Mouse (Mus musculus) lung, postnatal 14 days (tissue): ENCODE measurements around the gene Olfr1393.
"Not testable (repeated sequence)": the region's sequence is repeated elsewhere in the genome, so short reads cannot be mapped to it uniquely, and the experiment has no call there.

Source experiments
- DNase-seq: peaks from one replicate; pipeline ENCODE4 v3.0.0; 2021

The Olfr1393 gene

DNA sequence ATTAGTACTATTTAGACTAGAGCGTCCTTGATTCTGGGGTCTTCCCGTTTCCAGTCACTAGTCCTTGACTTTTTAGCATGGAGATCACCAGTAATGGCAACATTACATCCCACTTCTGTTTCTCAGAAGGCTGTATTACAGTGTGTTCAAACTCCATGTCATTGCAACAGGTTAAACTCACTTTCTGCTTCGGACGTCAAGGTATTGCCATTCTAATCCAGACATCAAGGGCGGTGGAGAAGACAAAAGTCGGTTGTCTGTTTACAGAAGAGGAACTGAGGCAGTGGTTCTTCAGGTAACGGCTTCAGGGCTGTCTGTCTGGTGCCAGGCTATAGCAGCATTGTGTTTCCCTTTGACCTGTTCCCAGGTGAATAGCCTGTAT is 26.7 kb upstream of the Olfr1393 start:
- no peak for DNase-seq

DNA sequence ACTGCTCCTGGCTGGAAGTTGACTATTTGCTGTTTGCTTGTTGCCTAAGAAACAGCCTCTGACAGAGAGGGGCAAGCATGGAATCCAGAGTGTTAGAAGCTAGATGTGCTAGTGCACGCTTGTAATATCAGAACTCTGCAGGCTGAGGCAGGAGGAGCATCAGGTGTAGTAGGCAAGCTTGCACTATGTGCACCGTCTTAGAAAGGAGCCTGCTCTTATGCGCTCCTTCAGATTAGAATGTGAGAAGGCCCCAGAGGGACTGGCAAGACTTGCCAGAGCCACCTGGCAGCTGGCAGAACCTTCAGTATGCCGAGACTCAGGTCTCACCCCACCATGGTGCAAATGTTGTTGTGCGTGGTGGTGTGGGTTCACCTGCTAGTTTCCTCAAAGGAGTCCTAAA is 26.1 kb upstream of the Olfr1393 start:
- DNase-seq = no peak

DNA sequence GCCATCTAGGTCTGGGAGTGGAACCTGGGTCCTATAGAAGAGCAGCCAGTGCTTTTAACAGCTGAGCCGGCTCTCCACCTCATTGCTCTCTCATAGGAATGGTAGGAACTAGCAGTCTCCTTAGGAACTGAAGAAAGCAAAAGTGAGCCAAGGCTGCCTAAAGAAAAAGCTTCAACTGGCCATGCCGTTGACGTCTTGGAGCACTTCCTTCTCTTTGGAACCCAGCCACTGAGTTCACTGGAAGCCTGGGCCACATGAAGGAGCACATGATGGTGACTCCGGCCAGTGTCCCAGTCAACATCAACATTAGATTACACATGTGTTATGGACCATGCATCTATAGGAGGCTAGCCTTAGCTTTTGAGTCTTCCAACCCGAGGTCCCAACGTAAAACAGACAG is 25.1 kb upstream of the Olfr1393 start:
- DNase-seq = no peak

DNA sequence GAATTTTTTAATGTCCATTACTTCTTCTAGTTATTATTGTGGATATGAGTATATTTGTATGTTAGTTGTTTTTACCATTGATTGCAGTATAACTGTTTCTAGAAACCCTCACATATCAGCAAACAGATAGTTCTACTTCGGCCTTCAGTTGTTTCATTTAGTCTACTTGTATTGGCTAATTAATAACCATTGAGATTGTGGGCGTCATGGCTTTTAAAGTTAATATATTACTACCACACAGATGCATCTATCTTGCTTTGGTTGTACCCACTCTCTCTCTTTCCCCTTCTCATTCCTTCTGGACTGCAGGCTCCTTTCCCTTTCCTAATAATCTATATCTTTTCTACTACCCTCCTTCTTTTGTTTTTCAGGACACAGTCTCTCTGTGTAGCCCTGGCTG is 18.8 kb upstream of the Olfr1393 start:
- DNase-seq = no peak

DNA sequence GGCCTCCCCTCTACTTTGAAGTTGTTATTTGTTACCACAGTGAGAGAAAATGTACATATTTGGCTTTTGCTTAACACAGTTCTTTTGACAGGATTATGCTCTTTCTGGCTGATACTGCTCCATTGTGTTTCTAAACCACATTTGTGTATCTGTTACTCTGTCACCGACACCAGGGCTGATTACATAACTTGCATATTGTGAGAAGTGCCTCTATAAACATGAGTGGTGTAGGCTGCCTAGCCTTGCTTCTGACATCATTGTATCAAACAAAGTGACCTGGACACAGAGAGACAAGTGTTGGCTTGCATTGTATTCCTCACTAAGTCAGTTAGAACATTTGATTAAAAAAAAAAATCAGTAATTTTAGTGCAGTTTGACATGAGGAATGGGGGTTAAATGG is 18.3 kb upstream of the Olfr1393 start:
- DNase-seq = no peak

DNA sequence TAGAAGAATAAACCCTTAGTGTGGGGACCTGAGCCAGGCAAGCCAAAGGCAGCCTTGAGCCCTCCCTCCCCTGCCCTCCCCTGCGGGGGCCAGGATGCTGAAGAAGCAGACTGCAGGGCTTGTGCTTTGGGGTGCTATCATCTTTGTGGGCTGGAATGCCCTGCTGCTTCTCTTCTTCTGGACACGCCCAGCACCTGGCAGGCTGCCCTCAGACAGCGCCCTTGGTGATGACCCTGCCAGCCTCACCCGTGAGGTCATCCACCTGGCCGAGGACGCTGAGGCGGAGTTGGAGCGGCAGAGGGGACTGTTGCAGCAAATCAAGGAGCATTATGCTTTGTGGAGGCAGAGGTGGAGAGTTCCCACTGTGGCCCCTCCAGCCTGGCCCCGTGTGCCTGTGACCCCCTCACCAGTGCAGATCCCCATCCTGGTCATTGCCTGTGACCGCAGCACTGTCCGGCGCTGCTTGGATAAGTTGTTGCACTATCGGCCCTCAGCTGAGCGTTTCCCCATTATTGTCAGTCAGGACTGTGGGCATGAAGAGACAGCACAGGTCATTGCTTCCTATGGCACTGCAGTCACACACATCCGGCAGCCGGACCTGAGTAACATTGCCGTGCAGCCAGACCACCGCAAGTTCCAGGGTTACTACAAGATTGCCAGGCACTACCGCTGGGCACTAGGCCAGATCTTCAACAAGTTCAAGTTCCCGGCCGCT is 17.3 kb upstream of the Olfr1393 start:
- peak; percentile 43 for DNase-seq

DNA sequence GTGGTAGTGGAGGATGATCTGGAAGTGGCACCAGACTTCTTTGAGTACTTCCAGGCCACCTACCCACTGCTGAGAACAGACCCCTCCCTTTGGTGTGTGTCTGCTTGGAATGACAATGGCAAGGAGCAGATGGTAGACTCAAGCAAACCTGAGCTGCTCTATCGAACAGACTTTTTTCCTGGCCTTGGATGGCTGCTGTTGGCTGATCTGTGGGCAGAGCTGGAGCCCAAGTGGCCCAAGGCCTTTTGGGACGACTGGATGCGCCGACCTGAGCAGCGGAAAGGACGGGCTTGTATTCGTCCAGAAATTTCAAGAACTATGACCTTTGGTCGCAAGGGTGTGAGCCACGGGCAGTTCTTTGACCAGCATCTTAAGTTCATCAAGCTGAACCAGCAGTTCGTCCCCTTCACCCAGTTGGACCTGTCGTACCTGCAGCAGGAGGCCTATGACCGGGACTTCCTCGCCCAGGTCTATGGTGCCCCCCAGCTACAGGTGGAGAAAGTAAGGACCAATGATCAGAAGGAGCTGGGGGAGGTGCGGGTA is 16.7 kb upstream of the Olfr1393 start:
- no peak for DNase-seq

DNA sequence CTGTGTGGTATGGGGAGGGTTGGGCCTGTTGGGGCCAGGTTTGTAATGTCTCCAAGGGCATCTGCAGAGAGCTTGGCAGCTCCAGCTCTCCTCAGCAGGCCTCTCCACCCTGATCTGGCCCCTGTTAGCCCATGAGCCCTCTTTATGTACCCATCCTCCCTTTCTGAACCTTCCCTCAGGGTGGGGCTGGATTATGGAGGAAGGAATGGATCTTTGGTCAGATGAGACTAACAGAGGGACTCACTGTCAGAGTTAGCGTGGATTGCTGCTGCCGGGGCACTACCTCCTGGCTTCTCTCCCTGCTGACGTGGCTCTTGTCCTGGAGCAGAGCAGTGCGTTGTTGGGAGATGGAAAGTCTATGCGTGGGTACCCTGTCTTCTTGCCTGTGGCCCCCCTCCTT is 15.8 kb upstream of the Olfr1393 start:
- DNase-seq = no peak

DNA sequence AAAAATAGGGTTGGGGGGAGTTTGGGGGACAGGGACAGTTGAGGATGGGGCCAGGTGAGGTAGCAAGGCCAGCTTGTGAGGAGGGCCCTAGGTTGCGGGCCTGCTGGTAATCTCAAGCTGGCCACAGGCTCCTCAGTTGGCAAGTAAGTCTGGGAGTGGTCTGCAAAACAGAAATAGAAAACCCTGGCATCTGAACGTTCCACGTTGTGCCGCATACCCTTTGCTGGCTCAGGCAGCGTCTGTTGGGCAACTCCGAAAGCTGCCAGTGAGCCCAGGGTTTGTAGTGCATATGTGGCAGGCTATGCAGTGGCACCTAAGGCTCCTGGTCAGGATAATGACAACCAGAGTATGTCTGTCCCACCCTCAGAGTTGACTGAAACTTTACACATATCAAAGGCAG is 15.0 kb upstream of the Olfr1393 start:
- no peak for DNase-seq

DNA sequence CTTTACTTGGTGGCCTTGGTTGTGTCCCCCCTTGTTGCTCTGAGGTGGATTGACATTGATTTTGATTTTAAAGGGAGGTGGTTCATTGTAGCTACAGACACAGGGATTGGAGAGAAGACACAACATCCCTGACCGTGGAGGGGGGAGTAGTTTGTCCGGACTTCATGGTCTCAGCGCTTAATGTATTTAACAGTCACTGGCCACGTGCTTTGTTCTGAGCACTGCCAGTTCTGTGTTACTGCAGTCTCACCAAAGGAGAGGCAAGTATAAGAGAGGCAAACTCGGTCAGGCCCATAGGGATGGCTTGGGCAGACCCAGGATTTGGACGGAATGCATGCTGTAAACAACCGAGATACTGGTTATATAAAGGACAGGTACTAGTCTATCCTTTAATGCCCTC is 14.0 kb upstream of the Olfr1393 start:
- no peak for DNase-seq

DNA sequence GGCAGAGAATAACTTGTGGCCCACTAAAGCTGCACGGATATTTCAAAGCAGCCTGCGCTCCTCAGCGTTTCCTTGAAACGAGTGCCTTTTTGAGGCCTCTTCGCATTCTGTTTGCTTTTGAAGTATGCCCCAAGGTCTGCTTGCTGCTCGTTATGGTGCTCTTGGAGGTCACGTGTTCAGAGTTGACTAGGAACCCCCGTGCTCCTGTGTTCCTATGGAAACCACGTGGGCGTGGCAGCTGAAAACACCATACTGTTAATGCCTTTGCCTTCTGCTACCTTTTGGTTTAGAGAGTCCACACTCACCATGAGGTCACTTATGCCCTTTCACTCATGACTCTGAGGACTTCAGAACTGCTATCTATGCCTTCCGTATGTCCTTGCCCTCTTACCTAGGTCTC is 13.5 kb upstream of the Olfr1393 start:
- DNase-seq = no peak

DNA sequence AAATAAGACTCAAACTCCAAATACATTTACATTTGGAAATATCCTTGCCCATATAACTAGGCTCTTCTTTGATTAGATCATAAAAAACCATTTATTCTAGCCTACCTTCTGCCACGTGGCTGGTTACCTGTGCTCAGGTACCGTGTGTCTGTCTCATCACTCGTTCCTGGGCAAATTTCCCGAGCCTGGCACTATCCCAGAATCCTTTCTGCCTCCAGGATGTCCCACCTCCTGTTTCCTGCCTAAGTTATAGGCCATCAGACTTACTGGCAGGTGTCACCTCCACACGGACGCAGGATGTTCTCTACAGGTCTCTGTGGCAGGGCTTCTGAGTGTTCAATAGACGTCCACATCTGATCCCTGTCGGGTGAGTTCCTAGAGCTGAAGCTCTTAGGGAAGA is 13.0 kb upstream of the Olfr1393 start:
- DNase-seq = no peak

DNA sequence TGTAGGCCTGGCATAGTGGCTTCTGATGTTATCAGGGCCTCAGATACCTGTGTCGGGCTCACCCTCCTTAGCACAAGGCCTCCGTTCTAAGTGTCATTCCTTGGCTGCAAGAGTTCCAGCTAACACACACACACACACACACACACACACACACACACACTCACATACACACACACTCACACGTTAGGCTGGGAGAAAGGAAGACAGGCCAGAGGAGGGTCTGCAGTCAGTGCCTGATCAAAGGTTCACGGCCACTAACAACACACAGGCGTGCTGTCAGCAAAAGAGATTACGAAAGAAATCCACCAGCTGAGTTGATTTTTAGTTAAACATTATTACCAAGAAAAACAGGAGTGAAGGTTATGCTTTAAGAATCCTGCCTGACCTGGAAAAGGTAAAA is 11.4 kb upstream of the Olfr1393 start:
- DNase-seq = no peak

DNA sequence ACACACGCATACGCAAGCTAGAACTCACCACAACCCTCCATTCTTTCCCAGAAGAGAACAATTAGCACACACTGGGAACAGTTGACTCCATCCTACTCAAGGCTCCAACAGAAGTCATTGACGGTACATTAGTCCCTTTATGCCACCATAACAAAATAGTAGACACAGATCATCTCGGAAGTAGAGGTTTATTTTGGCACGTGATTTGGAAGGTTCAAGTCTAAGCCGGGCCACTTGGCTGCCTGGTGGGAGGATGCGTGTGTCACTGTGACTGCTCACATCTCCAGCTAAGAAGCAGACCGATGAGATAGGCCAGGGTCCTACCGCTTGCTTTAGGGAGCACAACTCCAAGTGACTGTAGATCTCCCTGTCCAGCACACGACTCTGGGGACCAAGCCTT is 10.8 kb upstream of the Olfr1393 start:
- DNase-seq = no peak

DNA sequence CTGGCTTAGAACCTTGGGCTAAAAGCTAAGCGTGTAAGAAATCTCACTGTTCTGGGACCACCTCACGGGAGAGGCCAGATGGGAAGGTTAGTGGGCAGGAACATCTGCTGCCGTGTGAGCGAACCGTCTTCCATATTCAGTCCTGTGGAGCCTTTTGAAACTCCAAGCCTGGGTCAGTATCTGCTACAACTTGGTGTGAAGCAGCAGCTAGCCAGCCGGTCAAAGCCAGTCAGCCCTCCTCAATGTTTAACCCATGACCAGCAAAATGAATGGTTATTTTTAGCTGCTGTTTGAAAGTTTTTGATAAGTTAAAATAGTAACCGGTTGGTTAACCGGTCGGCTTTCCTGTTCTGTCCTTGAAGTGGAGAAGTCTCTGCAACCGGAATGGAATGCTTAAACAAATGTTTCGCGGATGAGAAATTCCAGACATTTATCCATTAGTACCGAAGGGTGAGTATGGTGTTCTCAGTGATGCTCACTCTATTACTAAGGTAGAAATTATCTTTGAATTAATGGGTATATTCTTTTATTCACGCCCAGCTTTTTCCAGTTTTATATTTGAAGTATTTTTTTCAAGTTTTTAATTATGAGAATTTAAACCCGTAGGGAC is 10.0 kb upstream of the Olfr1393 start:
- DNase-seq = no peak

DNA sequence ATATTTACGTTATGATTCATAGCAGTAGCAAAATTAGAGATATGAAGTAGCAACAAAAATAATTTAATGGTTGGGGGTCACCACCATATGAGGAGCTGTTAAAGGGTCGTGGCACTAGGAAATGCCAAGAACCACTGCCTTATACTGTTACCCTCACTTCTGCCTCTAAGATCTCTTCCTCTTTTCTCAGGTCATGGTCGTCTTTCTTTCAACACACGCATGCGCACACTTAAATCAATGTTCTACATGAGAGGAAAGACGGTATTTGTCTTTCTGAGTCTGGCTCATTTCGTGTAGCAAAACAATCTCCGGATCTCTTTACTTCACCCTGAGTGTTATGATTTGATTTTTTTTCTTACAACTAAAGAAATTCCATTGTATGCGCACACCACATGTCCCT is 8.3 kb upstream of the Olfr1393 start:
- DNase-seq = no peak

DNA sequence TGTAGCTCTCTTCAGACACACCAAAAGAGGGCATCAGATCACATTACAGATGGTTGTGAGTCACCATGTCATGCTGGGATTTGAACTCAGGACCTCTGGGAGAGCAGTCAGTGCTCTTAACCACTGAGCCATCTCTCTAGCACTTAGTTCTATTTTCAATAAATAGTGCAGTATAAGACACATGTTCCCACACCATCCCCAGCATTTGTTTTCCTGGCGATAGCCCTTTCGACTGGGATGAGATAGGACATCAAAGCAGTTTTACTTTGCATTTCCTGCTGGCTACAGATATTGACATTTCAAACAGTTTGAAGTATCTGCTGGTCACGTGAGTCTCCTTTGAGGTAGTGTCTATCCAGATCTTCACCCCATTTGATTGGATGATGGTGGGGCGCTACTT is 7.7 kb upstream of the Olfr1393 start:
- no peak for DNase-seq

DNA sequence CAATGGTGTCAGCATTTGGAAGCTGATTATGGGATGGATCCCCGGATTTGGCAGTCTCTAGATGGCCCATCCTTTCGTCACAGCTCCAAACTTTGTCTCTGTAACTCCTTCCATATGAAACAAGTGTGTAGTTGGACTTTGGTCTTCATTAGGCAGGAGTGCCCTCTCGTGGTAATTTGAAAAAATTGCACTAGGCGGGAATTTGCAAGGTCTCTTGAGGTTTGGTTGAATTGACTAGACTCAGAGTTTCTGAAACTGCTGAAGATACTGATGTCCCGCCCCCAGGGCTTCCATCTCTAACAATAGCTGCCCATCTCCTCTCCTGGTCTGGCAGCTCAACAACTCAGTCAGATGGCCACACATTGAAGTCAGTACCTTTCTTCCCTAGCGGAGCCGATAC is 6.8 kb upstream of the Olfr1393 start:
- DNase-seq = peak; percentile 49

DNA sequence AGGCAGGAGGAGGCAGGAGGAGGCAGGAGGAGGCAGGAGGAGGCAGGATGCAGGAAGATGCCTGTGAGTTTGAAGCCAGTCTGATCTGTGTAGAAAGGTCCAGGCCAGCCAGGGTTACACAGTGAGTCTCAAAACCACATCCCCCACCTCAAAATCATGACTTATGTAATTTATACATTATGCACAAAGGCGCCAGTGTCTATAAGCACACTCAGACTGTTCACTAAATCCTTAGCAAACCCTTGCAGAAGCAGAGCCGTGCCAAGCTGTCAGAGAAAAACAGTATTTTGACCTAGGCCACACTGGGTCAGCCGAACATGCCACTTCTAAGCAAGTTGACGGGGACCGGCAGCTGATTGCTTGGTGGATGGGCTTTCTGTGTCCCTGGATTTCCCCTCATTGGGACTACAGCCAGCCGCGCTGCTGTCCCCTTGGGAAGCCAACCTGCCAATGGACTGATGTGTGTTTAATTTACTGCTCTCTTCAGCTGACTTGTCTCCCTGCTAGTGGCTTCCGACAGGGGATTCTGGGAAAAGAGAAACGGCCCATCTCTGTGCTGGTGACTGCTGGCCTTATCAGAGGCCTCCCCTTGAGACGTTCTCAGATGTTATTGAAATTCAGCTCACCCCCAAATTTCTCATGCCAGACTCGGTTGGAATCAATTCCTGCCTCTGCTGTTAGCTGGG is 4.1 kb upstream of the Olfr1393 start:
- DNase-seq = no peak

DNA sequence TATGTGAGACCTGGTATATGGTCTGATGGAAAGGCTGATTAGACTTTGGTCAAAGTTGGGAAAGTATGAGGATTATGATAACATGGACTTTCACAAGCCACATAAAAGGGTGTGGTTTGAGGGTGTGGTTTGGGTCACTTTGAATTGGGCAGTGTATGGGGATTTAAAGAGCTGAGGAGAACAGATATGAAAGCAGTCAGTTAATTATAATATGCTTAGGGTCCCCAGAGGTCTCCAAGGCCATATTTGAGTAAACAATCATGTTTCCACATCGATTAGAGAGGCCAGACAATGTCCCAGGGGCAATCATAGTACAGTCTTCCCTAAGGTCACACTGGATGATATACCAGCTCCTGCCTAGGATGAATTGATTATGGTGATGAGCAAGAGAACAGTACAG is 6.9 kb downstream of the Olfr1393 start, which contains the start of gene Olfr1392:
TSS of gene Olfr1392 (plus strand) at position 301 of the 400 bp plus-strand sequence.
- not testable (repeated sequence) for DNase-seq

DNA sequence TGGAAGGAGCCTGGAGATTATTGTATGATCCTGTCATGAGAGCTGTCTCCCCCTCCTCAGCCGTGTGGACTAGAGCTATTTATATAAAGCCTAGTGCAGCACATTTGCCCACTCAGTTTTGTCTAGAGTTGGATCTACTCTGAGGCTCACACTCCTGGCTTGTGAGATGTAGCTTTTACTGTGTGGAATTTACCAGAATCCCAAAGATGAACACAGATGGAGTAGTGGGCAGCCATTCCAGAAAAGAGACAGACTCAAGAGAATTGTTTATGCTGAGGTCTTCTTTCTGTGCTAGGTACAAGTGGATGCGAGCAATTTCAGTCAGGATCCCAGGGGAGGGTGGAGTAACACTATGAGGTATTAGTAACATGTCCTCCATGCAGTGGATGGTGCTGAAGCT is 9.1 kb downstream of the Olfr1393 start:
- no peak for DNase-seq

DNA sequence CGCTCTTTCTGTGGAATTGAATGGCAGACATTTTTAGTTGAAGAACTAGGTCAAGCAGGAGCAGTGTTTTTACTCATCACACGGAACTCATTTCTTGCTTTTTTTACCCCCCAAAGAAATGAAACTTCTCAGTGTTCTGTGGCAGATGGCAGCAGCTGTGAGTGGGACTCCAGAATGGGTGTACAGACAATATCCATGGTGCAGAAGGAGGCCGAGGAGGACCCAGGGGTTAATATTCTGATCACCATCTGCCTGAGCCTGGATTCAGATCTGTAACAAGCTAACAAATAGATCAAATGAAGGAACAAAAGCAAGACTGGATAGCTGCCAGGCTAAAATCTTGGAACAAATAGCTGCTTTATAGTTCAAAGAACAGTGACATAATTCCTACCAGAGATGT is 14.7 kb downstream of the Olfr1393 start:
- no peak for DNase-seq

DNA sequence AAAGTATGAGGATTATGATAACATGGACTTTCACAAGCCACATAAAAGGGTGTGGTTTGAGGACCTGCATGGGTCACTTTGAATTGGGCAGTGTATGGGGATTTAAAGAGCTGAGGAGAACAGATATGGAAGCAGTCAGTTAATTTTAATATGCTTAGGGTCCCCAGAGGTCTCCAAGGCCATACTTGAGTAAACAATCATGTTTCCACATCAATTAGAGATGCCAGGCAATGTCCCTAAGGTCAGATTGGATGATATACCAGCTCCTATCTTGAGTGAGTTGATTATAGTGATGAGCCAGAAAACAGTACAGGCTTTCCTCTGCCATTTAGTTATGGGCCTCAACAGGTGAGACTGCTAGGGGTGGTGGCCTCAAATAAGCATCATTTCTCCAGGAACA is 26.3 kb downstream of the Olfr1393 start, which contains the start of gene Olfr10:
TSS of gene Olfr10 (plus strand) at position 301 of the 400 bp plus-strand sequence.
- no peak for DNase-seq

DNA sequence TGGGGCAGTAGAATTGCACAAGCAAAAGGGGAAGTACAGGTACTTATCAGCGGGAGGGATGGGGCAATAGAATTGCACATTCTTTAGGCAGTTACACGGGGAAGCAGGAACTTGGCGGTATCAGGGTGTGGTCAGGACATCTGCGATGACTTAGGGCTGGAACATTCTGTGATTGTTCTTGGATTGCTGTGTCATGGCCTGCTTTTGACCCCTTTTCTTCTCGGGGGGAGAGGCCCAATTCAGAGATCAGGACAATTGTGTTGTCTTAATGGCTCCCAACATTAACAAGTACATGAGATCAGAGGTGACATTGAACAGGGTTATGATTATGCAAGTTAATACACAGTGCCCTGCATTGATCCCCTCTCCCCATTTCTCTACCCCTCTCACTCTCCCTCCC is 30.4 kb downstream of the Olfr1393 start:
- not testable (repeated sequence) for DNase-seq
